In the genomic region with DNA sequence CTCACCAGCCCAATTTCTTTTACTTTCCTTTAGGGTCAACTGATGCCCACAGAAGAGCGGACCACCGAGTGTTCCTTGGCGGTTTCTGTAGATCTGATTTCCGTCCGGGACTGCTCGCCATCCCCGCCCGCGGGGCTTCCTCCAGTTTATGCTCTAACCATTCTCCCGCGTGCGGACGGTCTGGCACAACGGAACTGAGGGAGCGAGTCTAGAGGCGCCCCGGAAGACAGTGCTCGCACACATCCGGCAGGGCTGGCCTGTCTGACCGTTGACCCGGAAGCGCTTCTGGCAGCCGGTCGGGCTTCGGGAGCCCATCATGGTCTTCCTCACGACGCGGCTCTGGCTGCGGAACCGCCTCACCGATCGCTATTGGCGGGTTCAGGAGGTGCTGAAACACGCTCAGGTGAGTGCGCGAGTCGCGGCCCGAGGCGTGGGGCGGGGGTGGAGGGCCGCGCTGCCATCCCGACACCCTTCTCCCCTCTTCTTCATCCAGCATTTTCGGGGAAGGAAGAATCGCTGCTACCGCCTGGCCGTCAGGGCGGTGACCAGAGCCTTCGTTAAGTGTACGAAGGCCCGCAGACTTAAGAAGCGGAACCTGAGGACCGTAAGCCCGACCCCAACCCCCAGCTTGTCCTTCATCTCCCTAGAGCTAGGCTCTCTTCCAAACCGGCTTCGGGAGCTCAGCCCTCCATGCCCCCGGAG, we compare ENCODE assay signal across 8 mouse cellular contexts. TPM values are rescaled to one million over a fixed set of nuclear protein-coding genes. Genes with fewer than 3 reads are reported as not detected.
A peak's percentile ranks its signal among the peaks of the same experiment; 100 is the strongest.
DNase-seq lines count a peak whose midpoint lies in the region; ATAC-seq and TF ChIP-seq lines count a peak whose summit lies in the region.

No protein-coding gene starts in this region.

- TF ChIP-seq POLR2A in bone marrow, adult 2 months (IDR thresholded peaks at IDR 0.05; ENCODE audit: borderline replicate concordance, control insufficient read depth, low read depth, low read length) = peak; percentile 83; the same call in 1 of the 2 replicates

- peak overlapping the region; percentile 74 for H3K9ac ChIP-seq in embryonic facial prominence, embryonic 15.5 days
- H3K9ac ChIP-seq in kidney, embryonic 15.5 days = peak overlapping the region; percentile 89

- no peaks in the 10 kb centered on the region for H3K27me3 ChIP-seq in embryonic facial prominence, embryonic 15.5 days
- H3K27me3 ChIP-seq in heart, embryonic 10.5 days (ENCODE audit: insufficient read depth, poor library complexity, severe bottlenecking) = no peaks in the 10 kb centered on the region
- H3K27me3 ChIP-seq in kidney, embryonic 15.5 days = no peaks in the 10 kb centered on the region

- under 1% methylated on average over 58 of the region's 58 CpGs for WGBS in bone marrow, adult 2 months
- under 1% methylated on average over 58 of the region's 58 CpGs for WGBS in embryonic facial prominence, embryonic 15.5 days
- under 1% methylated on average over 58 of the region's 58 CpGs for WGBS in heart, embryonic 10.5 days
- under 1% methylated on average over 53 of the region's 58 CpGs for WGBS in kidney, embryonic 15.5 days

- DNase-seq in 416B (ENCODE audit: low read depth) (peak; percentile 97), liver (peak; percentile 95)
- peak; percentile 98 for DNase-seq in heart, embryonic 10.5 days (ENCODE audit: low spot score)
- peak; percentile 95 to 99 for DNase-seq in spleen, postnatal 4 days (ENCODE audit: low spot score in 2 of 2)

- no peak for TF ChIP-seq CTCF in bone marrow, adult 2 months (IDR thresholded peaks at IDR 0.05; ENCODE audit: control insufficient read depth, insufficient read depth, low read length)

- peak overlapping the region; percentile 69 for H3K4me2 ChIP-seq in embryonic facial prominence, embryonic 15.5 days (replicated peaks)
- peak overlapping the region; percentile 74 for H3K4me2 ChIP-seq in kidney, embryonic 15.5 days

- peak; percentile 96 for ATAC-seq in embryonic facial prominence, embryonic 15.5 days (ENCODE audit: insufficient number of reproducible peaks, low FRiP score, low TSS enrichment, low read depth)
- peak; percentile 98 for ATAC-seq in kidney, embryonic 15.5 days (replicated peaks; ENCODE audit: low FRiP score)
- peak; percentile 99 for ATAC-seq in monocyte, adult 5-6 weeks (replicated peaks; ENCODE audit: insufficient number of reproducible peaks, low FRiP score, low TSS enrichment, poor library complexity, severe bottlenecking)

- no peaks in the 10 kb centered on the region for H3K9me3 ChIP-seq in embryonic facial prominence, embryonic 15.5 days (replicated peaks)
- no peaks in the 10 kb centered on the region for H3K9me3 ChIP-seq in heart, embryonic 10.5 days
- no peaks in the 10 kb centered on the region for H3K9me3 ChIP-seq in kidney, embryonic 15.5 days (replicated peaks)

- H3K4me1 ChIP-seq in bone marrow, adult 2 months (ENCODE audit: control insufficient read depth, insufficient read depth, low read length) = peaks cover 3% of the 10 kb centered on the region; the same call in 1 of the 2 replicates
- H3K4me1 ChIP-seq in embryonic facial prominence, embryonic 15.5 days = peaks cover 21% of the 10 kb centered on the region
- H3K4me1 ChIP-seq in heart, embryonic 10.5 days = peaks cover 17% of the 10 kb centered on the region
- peaks cover 21% of the 10 kb centered on the region for H3K4me1 ChIP-seq in kidney, embryonic 15.5 days

- H3K36me3 ChIP-seq in embryonic facial prominence, embryonic 15.5 days = peaks cover 23% of the 10 kb centered on the region
- H3K36me3 ChIP-seq in heart, embryonic 10.5 days = peaks cover 34% of the 10 kb centered on the region
- H3K36me3 ChIP-seq in kidney, embryonic 15.5 days = peaks cover 34% of the 10 kb centered on the region

- H3K27ac ChIP-seq in bone marrow, adult 2 months (ENCODE audit: control insufficient read depth, insufficient read depth, low read depth, low read length, poor library complexity) = peak overlapping the region; percentile 88
- H3K27ac ChIP-seq in embryonic facial prominence, embryonic 15.5 days (replicated peaks) = peak overlapping the region; percentile 71
- H3K27ac ChIP-seq in heart, embryonic 10.5 days = peak overlapping the region; percentile 89
- peak overlapping the region; percentile 79 for H3K27ac ChIP-seq in kidney, embryonic 15.5 days

- peak overlapping the region; percentile 97 for H3K4me3 ChIP-seq in bone marrow, adult 2 months (replicated peaks; ENCODE audit: control insufficient read depth, low read depth, low read length)
- peak overlapping the region; percentile 74 for H3K4me3 ChIP-seq in embryonic facial prominence, embryonic 15.5 days (replicated peaks)
- H3K4me3 ChIP-seq in heart, embryonic 10.5 days = peak overlapping the region; percentile 90
- H3K4me3 ChIP-seq in kidney, embryonic 15.5 days (replicated peaks) = peak overlapping the region; percentile 83

RNA-seq across cellular contexts. Expression of a gene that starts 0.8 kb away (rescaled TPM):
- polyA plus RNA-seq in bone marrow, adult 2 months (2011; ENCODE audit: insufficient read depth, insufficient read length, low replicate concordance, missing spikeins) = 146 and 244 TPM in 2 replicates
- polyA plus RNA-seq in embryonic facial prominence, embryonic 15.5 days (2015; fragmentation: Nextera tagmentation; extraction: Ambion mirVana) = 175 and 191 TPM in 2 replicates
- 176 and 226 TPM in 2 replicates for polyA plus RNA-seq in heart, embryonic 10.5 days (2016; fragmentation: Nextera tagmentation; extraction: Ambion mirVana)
- polyA plus RNA-seq in kidney, embryonic 15.5 days (2015; fragmentation: Nextera tagmentation; extraction: Ambion mirVana) = 217 and 226 TPM in 2 replicates
- 39.1 to 56.7 TPM (median 44.1 TPM) in 3 replicates for total RNA-seq in monocyte, adult 5-6 weeks (2017)

RNA-seq across cellular contexts. Expression of a gene that starts 8.8 kb away (rescaled TPM):
- polyA plus RNA-seq in bone marrow, adult 2 months (2011; ENCODE audit: insufficient read depth, insufficient read length, low replicate concordance, missing spikeins) = 92.0 and 149 TPM in 2 replicates
- polyA plus RNA-seq in embryonic facial prominence, embryonic 15.5 days (2015; fragmentation: Nextera tagmentation; extraction: Ambion mirVana) = 198 and 206 TPM in 2 replicates
- 131 and 150 TPM in 2 replicates for polyA plus RNA-seq in heart, embryonic 10.5 days (2016; fragmentation: Nextera tagmentation; extraction: Ambion mirVana)
- polyA plus RNA-seq in kidney, embryonic 15.5 days (2015; fragmentation: Nextera tagmentation; extraction: Ambion mirVana) = 158 and 173 TPM in 2 replicates
- total RNA-seq in monocyte, adult 5-6 weeks (2017) = 228 to 239 TPM (median 228 TPM) in 3 replicates

RNA-seq across cellular contexts. Expression of a gene that starts 13.3 kb away (rescaled TPM):
- 1.1 TPM in 1 of 2 replicates, not detected in the other for polyA plus RNA-seq in bone marrow, adult 2 months (2011; ENCODE audit: insufficient read depth, insufficient read length, low replicate concordance, missing spikeins)
- polyA plus RNA-seq in embryonic facial prominence, embryonic 15.5 days (2015; fragmentation: Nextera tagmentation; extraction: Ambion mirVana) = 0.29 and 0.71 TPM in 2 replicates
- not detected in 2 replicates for polyA plus RNA-seq in heart, embryonic 10.5 days (2016; fragmentation: Nextera tagmentation; extraction: Ambion mirVana)
- 0.19 and 0.34 TPM in 2 replicates for polyA plus RNA-seq in kidney, embryonic 15.5 days (2015; fragmentation: Nextera tagmentation; extraction: Ambion mirVana)
- total RNA-seq in monocyte, adult 5-6 weeks (2017) = not detected in 3 replicates

RNA-seq across cellular contexts. Expression of a gene that starts 17.8 kb away (rescaled TPM):
- 0.93 and 1.1 TPM in 2 replicates for polyA plus RNA-seq in bone marrow, adult 2 months (2011; ENCODE audit: insufficient read depth, insufficient read length, low replicate concordance, missing spikeins)
- 0.76 and 1.2 TPM in 2 replicates for polyA plus RNA-seq in embryonic facial prominence, embryonic 15.5 days (2015; fragmentation: Nextera tagmentation; extraction: Ambion mirVana)
- 2.1 and 4.7 TPM in 2 replicates for polyA plus RNA-seq in heart, embryonic 10.5 days (2016; fragmentation: Nextera tagmentation; extraction: Ambion mirVana)
- polyA plus RNA-seq in kidney, embryonic 15.5 days (2015; fragmentation: Nextera tagmentation; extraction: Ambion mirVana) = 0.42 and 0.47 TPM in 2 replicates
- not detected in 3 replicates for total RNA-seq in monocyte, adult 5-6 weeks (2017)

RNA-seq across cellular contexts. Expression of a gene that starts 27.6 kb away (rescaled TPM):
- polyA plus RNA-seq in bone marrow, adult 2 months (2011; ENCODE audit: insufficient read depth, insufficient read length, low replicate concordance, missing spikeins) = 53.9 and 114 TPM in 2 replicates
- polyA plus RNA-seq in embryonic facial prominence, embryonic 15.5 days (2015; fragmentation: Nextera tagmentation; extraction: Ambion mirVana) = 142 TPM in 2 replicates
- 157 and 170 TPM in 2 replicates for polyA plus RNA-seq in heart, embryonic 10.5 days (2016; fragmentation: Nextera tagmentation; extraction: Ambion mirVana)
- polyA plus RNA-seq in kidney, embryonic 15.5 days (2015; fragmentation: Nextera tagmentation; extraction: Ambion mirVana) = 149 and 158 TPM in 2 replicates
- total RNA-seq in monocyte, adult 5-6 weeks (2017) = 102 to 125 TPM (median 108 TPM) in 3 replicates

Comparison
In these comparisons a context has a peak if more than half of its experiments do, and no peak if none do; other contexts are left out.
1. Peak in every context shown above with its lines: DNase-seq, ATAC-seq, H3K4me3 ChIP-seq and H3K27ac ChIP-seq.